Mouse (Mus musculus) heart, postnatal 25 days (tissue): ENCODE data around the gene Tsga10ip. TPM values are rescaled to one million over a fixed set of nuclear protein-coding genes. Genes with fewer than 3 reads are reported as not detected.

ENCODE experiments used
- DNase-seq: peaks from one replicate; pipeline ENCODE4 v3.0.0; 2022; ENCODE audit warnings: low spot score
- intact Hi-C: fragments of 180-260 bp; cut with DNase I; formaldehyde crosslinking; loops from one replicate; pipeline ENCODE4 v1.15.1; 2025
- total RNA-seq, 2 experiments: library from RNA; stranded (reverse); gene quantifications; 2 replicates each; pipeline ENCODE4 v1.2.3; 2021

Gene Tsga10ip
- total RNA-seq, result under 1 TPM; 0.28 to 0.88 TPM

GRCm38 (mm10) chr19:5402293-5402692 lies at the start of gene Tsga10ip:
TSS of gene Tsga10ip (minus strand) at chr19:5402526.
- intact Hi-C loops, result no loop called here
- DNase-seq, result no peak

GRCm38 (mm10) chr19:5451766-5452165 lies 49.4 kb upstream of the Tsga10ip start:
- no peak for DNase-seq
- intact Hi-C loops, result no loop called here

DNA sequence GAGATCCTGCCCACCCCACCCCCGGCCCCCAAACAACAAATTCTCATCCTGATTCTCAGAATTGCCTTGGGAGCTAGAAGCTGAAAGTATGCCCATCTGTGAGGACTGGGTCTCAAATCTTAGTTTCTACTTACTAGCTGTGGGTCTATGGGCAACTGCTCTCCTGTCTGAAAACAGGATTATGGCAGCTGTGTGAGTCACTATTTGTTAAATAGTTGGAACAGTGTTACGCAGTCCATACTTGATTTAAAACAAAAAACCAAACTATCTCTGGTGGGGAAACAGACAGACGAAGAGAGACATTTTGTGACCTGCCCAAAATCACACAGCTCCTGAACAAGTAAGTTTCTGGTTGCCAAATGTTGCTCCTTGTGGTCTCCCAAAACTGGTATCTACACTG lies 47.3 kb upstream of the Tsga10ip start:
- DNase-seq, result no peak
- intact Hi-C loops, result no loop called here

GRCm38 (mm10) chr19:5448354-5449150 lies 46.2 kb upstream of the Tsga10ip start:
- no peak for DNase-seq
- intact Hi-C loops, result no loop called here

GRCm38 (mm10) chr19:5447515-5448353 lies 45.4 kb upstream of the Tsga10ip start, which contains the start of gene Fosl1:
TSS of gene Fosl1 (plus strand) at chr19:5447547.
- intact Hi-C loops, result no loop called here
- DNase-seq, result no peak

DNA sequence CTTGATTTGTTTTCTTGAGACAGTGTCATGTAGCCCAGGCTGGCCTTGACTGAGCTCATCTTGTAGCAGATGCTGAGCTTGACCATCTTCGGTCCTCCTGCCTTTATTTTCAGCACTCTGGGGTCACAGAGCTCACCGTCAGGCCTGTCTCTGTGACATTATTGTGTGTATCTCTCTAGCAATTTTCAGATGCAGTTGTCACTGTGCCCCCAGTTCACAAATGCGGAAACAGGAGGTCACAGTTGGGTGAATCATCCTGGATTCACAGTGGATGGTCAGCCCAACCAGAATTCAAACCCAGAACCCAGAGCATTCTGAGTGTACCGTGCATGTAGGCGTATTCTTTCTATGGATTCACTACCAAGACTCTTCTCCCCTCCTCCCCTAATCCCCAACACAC lies 43.4 kb upstream of the Tsga10ip start:
- no peak for DNase-seq
- intact Hi-C loops, result no loop called here

DNA sequence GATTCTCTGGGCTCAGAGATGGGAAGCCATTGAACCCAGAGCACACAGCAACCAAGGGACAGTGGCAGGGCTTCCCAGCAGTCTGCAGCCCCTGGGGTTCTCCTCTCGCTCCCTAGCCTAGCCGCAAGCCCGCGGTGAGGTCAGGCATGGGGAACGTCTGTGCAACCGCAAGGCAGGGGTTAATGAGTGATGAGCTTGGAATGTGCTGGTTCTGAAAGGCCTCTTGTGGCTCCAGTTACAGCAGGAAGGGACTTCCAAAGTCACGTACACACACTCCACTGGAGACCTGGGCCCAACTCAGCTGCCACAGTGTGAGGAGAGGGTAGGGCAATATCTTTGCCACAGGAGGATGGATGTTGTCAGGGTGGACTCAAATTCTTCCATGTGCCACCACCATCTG lies 42.6 kb upstream of the Tsga10ip start:
- intact Hi-C loops, result no loop called here
- no peak for DNase-seq

- DNase-seq, result no peak
- intact Hi-C loops, result no loop called here
Measured at GRCm38 (mm10) chr19:5444371-5444908, 42.1 kb upstream of the Tsga10ip start.

GRCm38 (mm10) chr19:5433951-5434350 lies 31.6 kb upstream of the Tsga10ip start:
- intact Hi-C loops, result loop anchor here (1.0 kb wide), 1 partner anchor 53 kb away; no protein-coding TSS in a partner anchor
- DNase-seq, result no peak

DNA sequence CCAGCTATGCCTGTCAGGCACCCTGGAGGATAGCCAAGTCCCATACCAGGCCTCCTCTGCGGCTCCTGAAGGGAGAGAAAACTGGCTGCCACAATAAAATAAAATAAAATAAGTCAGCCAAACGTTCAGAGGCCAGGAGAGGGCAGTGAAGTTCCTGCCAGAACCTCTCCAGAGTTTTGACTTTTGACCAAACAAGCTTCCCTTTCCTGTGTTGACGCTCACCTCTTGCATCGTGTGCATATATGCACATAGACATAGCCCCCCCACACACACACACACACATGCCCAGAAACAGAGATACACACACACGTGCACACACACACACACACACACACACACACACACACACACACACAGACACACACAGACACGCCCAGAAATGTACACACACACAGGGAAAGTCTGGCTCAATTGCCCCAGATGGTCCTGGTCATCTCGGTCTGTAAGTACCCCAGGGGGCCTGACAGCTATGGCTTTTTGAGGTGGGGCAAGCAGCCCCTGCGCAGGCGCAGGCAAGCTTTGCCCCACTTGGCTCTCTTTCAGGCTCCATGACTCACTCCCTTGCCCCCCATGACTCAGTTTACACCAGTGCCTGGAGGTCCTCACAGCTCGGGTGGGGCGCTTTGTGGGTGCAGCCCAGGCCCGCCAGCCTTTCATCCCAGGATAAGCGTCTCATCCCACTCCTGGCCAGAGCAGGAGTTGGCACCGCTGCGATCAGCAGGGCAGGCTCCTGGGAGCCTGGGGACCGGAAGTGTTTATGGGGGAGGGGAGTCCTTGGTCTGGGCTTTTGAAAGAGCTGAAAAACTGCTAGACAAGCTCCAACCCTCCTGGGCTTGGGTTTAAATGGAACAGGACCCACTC lies 30.9 kb upstream of the Tsga10ip start:
- no peak for DNase-seq
- intact Hi-C loops, result loop anchor here (1.0 kb wide), 1 partner anchor 54 kb away; no protein-coding TSS in a partner anchor

GRCm38 (mm10) chr19:5431911-5432464 lies 29.7 kb upstream of the Tsga10ip start:
- intact Hi-C loops, result no loop called here
- DNase-seq, result no peak

DNA sequence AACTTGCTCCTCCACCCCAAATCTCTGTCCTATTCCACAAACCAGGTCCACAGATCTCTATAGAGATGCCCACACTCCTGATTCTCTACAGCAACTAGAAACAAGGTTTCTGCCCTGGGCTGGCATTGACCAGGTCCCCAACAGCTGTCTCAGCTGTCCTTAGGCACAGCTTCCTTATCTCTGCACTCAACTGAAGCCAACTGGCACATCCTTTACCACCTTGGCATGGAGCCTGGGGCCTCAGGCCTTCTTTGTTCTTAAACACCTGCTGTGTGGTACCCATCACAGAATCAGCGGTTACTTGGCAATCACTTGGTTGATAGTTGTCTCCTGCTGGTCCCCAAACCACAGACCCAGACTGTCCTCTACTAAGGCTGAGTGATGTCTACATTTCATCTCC lies 28.1 kb upstream of the Tsga10ip start:
- no peak for DNase-seq
- intact Hi-C loops, result no loop called here

DNA sequence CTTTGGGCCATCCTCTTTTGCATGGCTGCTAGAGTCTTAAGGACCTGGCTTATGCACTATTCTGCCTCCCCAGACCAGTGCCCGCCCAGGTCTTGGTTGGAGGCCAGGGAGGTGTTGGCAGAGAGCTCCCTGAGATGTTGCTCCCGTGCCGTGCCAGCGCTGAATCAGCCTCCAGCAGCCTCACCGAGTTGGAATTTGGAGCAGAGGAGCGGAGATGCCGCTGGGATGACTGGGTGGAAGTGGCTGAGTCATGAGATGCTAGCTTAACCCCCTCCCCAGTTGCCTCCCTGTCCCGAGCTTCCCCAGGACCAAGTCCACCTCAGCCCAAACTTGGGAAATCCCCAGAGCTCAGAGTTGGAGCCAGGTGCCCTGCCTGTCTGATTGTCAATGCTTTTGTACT lies 27.5 kb upstream of the Tsga10ip start:
- intact Hi-C loops, result loop anchor here (2.0 kb wide), 1 partner anchor 61 kb away; no protein-coding TSS in a partner anchor

GRCm38 (mm10) chr19:5429219-5429618 lies 26.9 kb upstream of the Tsga10ip start:
- no peak for DNase-seq
- intact Hi-C loops, result loop anchor here (2.0 kb wide), 1 partner anchor 60 kb away; no protein-coding TSS in a partner anchor

More for the DNA sequence above, 27.5 kb upstream of the Tsga10ip start:
- no peak for DNase-seq

GRCm38 (mm10) chr19:5428083-5428482 lies 25.8 kb upstream of the Tsga10ip start:
- intact Hi-C loops, result loop anchor here (2.0 kb wide), 1 partner anchor 59 kb away; no protein-coding TSS in a partner anchor
- no peak for DNase-seq

GRCm38 (mm10) chr19:5426640-5427290 lies 24.4 kb upstream of the Tsga10ip start:
- intact Hi-C loops, result no loop called here
- DNase-seq, result no peak

- no peak for DNase-seq
- intact Hi-C loops, result loop anchor here (2.0 kb wide), 1 partner anchor 35 kb away; no protein-coding TSS in a partner anchor
Measured at GRCm38 (mm10) chr19:5425906-5426565, 23.7 kb upstream of the Tsga10ip start.
